Mouse (Mus musculus): ENCODE results near the gene Kat6b. TPM values are rescaled to one million over a fixed set of nuclear protein-coding genes. Genes with fewer than 3 reads are reported as not detected.

Gene Kat6b
- total RNA-seq, 2 experiments from 2014 or later = 6.3 to 12.7 TPM

- no peak for ATAC-seq (replicated peaks; ENCODE audit: poor library complexity, severe bottlenecking)
Observed at GRCm38 (mm10) chr14:21691070-21691469, 209.8 kb downstream of the Kat6b start.

- ATAC-seq (replicated peaks; ENCODE audit: poor library complexity, severe bottlenecking) = no peak
Observed at GRCm38 (mm10) chr14:21695020-21695419, 213.8 kb downstream of the Kat6b start.

DNA sequence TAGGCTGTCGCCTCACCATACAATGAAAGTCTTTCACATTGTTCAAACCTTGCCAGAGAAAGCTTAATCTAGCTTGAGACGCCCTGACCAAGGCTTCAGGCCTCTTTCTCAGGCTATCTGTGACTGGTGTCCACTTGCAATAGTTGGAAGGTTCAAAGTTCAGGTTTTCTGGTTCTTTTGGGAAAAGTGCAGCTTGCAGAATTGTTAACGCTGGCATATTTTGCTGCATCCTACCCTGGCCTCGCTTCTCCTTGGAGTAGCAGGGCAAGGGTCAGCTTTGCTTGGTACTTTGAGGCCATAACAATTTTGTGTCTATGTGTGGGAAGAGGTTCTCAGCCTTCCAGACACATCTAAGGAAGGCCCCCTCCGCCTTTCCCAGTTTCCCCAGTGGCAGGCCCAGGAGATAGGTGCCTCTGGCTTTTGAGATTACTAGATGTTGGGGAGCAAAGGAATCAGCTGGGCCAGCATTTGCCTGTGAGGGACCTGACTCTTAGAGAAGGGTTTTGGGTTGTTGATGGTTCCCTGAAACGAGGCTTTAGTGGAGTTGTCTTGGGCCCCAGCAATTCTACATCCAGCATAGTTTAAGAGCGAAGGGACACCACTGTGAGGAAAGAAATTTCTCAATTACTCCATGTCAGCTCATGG, 215.1 kb downstream of the Kat6b start:
- no peak for ATAC-seq (replicated peaks; ENCODE audit: poor library complexity, severe bottlenecking)

DNA sequence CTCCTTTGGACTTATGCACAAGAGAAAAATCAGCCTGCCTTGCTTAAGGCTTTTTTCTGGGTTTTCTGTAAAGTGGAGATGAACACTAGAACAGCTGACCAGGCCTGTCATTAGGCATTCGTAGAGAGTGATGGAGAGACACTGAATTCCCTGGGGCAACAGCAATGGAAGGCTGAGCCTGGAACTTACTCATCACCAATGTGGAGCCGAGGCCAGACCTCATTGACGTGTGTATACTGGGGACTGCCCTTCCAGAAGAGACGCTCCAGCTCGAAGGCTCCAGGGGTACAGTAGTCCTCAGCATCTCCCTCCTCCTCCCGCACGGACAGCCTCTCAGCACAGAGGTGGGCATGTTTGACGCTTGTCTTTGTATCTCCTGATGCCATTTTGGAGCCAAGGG, 221.5 kb downstream of the Kat6b start:
- ATAC-seq (replicated peaks; ENCODE audit: poor library complexity, severe bottlenecking) = no peak

GRCm38 (mm10) chr14:21703255-21703654, 222.0 kb downstream of the Kat6b start:
- ATAC-seq (replicated peaks; ENCODE audit: poor library complexity, severe bottlenecking) = no peak

GRCm38 (mm10) chr14:21705462-21705861, 224.2 kb downstream of the Kat6b start:
- peak; percentile 59 for ATAC-seq (replicated peaks; ENCODE audit: poor library complexity, severe bottlenecking)

DNA sequence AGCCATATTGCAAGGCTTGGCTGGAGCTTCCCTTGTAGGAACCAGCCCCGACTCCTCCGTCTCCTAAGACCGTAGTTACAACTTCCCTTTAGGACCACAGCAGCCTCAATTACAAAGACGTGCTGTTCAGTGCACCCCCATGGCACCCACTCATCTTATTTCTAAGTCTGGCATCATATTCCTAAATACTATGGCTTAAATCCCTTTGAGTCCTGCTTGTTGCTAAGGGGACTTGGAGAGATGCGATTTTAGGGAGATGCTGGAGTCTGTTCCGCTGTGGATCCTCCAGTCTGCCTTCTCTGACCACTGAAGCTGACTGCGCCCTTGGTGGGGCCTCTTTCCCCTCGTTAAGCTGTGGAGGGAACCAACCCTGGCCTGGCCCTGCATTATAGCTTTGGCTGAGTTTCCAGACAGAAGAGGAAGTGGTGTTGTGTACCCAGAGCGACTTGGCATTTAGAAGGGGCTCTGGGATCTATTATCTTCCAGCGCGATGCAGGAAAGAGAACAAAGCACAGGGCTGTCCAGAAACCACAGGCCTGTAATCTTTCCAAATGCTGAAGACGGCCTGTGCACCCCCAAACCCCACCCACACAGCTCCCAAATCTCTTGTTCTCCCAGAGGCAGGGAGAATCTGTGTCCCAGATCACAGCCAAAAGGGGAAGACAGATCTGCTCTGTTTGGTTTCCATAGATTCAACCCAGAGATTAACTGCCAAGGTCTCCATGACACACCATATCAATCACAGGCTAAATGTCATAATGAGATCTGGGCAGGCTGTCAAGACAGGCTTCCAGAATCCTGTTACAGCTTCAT, 225.7 kb downstream of the Kat6b start:
- ATAC-seq (replicated peaks; ENCODE audit: poor library complexity, severe bottlenecking) = peak; percentile 85

- no peak for ATAC-seq (replicated peaks; ENCODE audit: poor library complexity, severe bottlenecking)
Observed at GRCm38 (mm10) chr14:21709545-21709944, 228.3 kb downstream of the Kat6b start.

DNA sequence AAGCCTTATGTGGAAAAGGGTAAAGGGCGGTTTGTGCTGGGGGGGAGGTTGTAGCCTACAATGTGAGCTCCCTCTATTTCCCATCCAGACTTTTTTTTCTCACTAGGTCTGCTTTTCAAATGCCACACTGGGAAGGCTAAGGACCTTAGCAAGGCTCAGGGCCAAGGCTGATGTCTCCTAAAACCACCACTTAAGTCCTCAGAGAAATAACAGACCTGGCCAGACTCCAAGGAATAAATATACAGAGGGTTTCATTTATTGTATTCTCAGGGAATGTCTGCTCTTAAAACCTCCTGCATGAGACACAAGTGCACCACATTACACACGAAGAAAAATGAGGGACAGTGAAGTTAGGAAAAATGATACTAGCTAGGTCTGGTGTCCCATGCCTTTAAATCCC, 230.0 kb downstream of the Kat6b start:
- no peak for ATAC-seq (replicated peaks; ENCODE audit: poor library complexity, severe bottlenecking)

- no peak for ATAC-seq (replicated peaks; ENCODE audit: poor library complexity, severe bottlenecking)
Observed at GRCm38 (mm10) chr14:21714486-21714885, 233.3 kb downstream of the Kat6b start, which contains the start of gene Dupd1. Gene Dupd1, minus strand, starts transcription at chr14:21714576.

DNA sequence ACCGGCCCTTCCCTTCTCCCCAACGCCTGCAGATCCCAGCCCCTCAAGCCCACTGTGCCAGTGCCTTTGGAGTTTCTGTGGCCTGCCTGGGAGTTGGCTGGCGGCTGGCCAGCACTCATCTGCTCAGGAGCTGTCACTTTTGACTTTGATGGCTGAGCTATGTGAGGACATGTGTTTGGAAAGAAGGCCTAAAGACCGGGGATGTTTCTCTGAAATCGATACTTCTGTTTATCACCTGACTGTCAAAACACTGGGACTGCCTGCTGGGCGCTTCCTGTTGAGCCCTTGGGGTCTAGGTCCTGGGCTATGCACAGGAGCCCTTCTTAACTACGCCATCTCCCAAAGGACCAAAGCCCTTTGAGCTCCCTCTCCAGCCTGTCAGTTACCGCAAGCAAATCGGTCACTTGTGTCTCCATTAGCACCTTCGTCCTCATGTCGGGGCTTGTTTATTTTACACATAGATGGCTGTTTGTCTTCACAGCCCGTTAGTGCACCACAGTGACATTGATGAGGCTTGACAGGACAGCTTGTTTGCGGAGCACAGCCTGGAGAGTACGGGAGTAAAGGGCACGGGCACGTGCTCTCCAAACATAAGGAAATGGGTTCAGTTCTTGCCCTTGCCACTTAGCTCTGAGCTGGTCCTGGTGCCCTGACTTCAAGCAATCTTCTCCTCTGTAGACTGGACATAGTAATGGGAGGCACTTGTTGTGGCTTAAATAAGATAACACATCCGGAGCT, 238.6 kb downstream of the Kat6b start:
- no peak for ATAC-seq (replicated peaks; ENCODE audit: poor library complexity, severe bottlenecking)

DNA sequence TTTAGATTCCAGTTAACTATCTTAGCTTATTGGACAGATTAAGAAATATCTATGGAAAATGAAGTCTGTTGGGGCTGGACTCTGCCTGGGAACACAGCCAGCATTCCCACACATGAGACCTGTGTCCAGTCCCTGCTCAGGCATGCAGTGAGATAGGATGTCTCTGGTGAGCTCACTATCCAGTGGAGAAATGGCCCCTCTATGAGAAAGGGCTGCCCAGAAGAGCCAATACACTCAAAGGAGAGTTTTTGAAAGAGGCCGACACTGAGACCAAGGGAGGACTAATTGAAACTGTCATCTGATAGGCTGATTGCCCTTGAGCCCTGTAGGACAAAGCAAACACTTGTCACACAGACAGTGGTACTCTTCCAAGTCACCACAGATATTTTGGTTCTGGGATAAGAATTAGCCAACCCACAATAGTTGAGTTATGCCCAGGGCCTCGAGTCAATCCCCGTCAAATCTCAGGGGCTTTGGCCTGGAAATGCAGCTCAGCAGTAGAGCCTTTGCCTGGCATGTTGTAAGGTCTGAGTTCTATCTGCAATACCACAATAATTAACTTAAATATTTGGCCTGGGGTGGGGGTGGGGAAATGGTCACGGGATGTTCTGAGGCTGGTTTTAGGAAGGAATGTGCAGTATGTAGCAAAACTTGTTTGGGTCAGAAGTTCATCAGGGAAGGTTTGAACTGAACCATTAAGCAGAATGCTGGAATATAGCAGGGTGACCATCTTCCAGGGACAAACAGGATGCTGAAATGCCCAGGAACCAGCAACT, 239.4 kb downstream of the Kat6b start:
- ATAC-seq (replicated peaks; ENCODE audit: poor library complexity, severe bottlenecking) = no peak

Other genes starting within 250 kb of the Kat6b start
- not detected in 2 replicates for gene Dupd1, start 233.1 kb downstream of the Kat6b start, total RNA-seq (2014; fragmentation: Nextera tagmentation)
- gene Dupd1, start 233.1 kb downstream of the Kat6b start, total RNA-seq (2017) = not detected in 2 replicates